Mouse (Mus musculus): ENCODE data around the gene Methig1. TPM values are rescaled to one million over a fixed set of nuclear protein-coding genes. Genes with fewer than 3 reads are reported as not detected.
A peak's percentile ranks its signal among the peaks of the same experiment; 100 is the strongest.
"Not testable (repeated sequence)": the region's sequence is repeated elsewhere in the genome, so short reads cannot be mapped to it uniquely, and the experiment has no call there.

Gene Methig1
- polyA plus RNA-seq, 1 experiment from 2014 or later: 0.18 TPM

- no peak for DNase-seq (ENCODE audit: low spot score)
These were observed 38.6 kb downstream of the Methig1 start for GRCm38 (mm10) chr15:100391599-100391998.

DNA sequence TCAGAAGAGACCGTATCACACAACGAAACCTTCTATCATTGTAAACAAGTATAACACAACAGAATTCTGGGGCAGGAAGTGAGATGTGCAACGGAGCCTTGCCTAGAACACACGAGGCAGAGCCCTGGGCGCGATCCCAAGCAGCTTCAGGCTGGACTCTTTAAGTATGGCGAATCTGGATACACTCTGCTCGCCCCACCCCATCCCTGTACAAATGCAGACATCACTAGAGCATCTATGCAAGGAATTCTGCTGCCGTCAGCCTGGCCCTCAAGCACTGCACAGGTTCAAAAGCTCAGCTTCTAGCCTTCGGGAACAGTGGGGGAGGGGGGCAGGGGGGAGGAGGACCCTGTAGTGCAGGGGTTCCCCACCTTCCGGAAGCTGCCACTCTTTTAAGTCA lies 40.1 kb downstream of the Methig1 start:
- DNase-seq (ENCODE audit: low spot score): no peak

GRCm38 (mm10) chr15:100395561-100395960 lies 42.6 kb downstream of the Methig1 start:
- no peak for DNase-seq (ENCODE audit: low spot score)

- DNase-seq (ENCODE audit: low spot score): no peak
These were observed 47.8 kb downstream of the Methig1 start for GRCm38 (mm10) chr15:100400592-100401250.

DNA sequence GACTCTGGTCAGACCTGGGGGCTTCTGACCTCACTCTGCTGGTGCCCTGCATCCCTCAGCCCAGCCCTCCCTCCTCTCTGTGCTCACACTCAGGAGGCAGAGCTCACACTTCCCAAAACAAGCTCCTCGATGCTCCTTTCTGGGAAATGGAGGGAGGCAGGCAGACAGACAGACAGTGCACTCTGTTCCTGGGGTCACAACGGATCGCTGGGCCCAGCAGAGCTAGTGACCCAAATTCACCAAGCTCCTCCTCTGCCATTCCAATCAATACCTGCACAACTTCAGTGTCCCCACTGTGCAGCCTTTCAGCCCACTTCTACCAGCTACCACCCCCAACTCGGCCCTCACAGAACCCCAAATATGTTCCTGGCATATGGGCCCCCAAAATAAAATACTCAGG lies 48.9 kb downstream of the Methig1 start:
- DNase-seq (ENCODE audit: low spot score): no peak

DNA sequence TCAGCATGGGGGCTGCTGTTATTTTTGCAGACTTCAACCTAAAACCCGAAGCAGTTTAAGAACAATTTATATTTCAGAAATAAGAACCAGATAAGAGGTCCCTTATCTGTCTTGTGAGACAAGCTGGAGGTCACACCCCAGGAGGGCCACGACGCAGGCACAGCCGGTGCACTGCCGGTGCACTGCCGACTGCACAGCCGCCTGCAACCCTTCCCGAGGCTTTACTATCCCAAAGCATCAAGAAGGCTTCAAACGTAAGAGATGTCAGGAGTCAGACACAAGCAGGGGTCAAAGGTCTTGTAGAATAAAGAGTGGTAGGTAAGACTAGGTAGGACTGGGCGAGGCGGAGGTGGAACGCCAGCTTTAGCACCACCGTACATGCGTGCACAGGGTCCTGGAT lies 49.4 kb downstream of the Methig1 start:
- DNase-seq (ENCODE audit: low spot score): no peak

DNA sequence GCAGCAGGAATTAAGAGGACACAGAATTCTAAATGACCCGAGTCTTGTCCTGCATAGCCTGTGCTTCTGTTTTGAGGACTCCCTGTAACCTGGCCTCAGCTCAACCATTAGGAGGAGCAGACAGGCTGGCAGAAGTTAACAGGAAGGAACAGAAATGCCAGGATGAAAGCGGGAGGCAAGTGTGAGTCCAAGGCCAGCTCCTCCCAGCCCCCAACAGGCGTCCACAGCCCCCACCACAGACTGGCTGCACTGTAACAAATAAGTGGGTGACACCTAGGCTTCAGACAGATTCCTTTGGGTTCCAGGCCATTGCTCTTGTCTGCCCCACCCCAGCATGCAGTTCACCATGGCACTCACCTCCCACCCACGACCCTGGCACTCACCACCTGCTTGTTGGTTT lies 49.8 kb downstream of the Methig1 start:
- no peak for DNase-seq (ENCODE audit: low spot score)

DNA sequence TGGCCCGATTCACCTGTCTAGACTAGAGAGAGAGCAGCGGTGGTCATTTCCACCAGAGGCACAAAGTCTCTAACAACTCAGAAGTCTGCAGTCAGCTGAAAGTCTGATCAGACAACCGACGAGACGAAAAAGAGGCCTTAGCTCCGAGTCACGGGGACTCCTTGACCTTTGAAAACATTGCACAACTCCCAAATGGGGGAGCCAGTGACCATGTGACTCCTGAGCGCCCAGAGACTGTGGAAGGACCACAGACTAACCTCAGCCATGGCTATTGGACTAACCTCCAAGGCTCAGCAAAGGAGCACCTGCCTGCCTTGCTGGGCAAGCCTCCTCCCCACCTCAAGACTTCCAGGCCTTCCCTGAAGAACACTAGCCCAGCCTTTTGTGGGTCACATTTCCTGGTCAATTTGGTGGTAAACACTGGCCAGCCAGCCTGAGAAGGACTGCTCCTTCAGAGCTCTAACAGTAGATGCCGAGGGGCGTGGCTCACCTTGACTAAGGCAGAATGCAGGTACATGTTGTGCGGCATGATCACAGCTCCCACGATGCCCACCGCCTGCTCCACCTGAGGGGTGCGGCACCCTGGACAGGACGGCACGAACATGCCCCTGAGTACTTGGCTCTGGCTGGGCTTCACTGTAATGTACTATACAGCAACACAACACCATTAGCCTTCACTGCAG lies 50.5 kb downstream of the Methig1 start:
- DNase-seq (ENCODE audit: low spot score): no peak

GRCm38 (mm10) chr15:100406088-100406487 lies 53.1 kb downstream of the Methig1 start:
- no peak for DNase-seq (ENCODE audit: low spot score)

DNA sequence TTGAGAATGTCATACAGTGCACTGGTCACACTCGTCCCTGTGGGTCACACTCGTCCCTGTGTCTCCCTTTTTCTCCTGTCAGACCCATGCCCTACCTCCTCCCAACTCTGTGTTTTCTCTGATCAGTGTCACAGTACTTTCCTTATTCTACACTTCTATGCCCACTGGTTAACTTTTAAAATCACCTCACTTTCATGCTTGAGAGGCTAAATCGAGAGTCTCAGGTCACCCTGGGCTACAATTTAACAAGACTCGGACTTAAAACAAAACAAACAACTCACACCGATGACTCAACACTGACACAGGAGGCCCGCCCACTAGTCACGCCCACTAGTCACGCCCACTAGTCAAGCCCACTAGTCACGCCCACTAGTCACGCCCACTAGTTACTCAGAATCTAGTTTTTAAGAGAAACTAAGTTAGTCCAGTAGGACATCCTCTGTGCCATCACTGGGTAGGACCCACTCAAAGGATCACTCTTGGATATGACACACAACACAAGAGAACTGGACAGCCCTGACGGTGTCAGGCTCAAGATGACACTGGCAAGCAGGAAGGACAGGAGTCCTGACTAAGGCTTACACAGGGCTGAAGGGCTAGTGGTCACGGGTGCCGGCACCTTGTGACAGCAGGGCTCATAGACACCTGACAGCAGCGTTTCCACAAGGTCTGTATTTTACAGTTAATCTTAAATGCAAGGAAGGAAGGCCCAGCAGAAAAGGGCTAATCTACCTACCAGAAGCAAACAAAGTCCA lies 58.1 kb downstream of the Methig1 start:
- no peak for DNase-seq (ENCODE audit: low spot score)

GRCm38 (mm10) chr15:100411731-100412130 lies 58.8 kb downstream of the Methig1 start:
- DNase-seq (ENCODE audit: low spot score): no peak

DNA sequence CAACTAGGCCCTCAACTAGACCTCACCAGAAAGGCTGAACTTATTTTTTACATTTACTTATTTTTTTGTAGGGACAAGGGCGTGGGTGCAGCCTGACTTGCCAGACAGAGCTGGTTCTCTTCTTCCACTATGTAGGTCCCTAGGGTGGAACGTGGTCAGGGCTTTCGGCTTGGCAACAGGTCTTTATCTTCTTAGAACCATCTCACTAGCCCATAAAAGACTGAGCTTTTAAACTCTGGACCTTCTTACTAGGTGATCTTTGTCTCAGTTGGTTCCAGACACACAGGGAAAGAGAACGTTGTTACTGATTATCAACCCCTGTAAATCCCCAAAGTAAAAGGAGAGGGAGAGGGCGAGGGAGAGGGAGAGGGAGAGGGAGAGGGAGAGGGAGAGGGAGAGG lies 60.4 kb downstream of the Methig1 start:
- DNase-seq (ENCODE audit: low spot score): no peak

- DNase-seq (ENCODE audit: low spot score): peak; percentile 83
These were observed 61.1 kb downstream of the Methig1 start for GRCm38 (mm10) chr15:100414011-100414410.

GRCm38 (mm10) chr15:100414942-100415341 lies 62.0 kb downstream of the Methig1 start:
- no peak for DNase-seq (ENCODE audit: low spot score)

GRCm38 (mm10) chr15:100415684-100416083 lies 62.7 kb downstream of the Methig1 start:
- no peak for DNase-seq (ENCODE audit: low spot score)

DNA sequence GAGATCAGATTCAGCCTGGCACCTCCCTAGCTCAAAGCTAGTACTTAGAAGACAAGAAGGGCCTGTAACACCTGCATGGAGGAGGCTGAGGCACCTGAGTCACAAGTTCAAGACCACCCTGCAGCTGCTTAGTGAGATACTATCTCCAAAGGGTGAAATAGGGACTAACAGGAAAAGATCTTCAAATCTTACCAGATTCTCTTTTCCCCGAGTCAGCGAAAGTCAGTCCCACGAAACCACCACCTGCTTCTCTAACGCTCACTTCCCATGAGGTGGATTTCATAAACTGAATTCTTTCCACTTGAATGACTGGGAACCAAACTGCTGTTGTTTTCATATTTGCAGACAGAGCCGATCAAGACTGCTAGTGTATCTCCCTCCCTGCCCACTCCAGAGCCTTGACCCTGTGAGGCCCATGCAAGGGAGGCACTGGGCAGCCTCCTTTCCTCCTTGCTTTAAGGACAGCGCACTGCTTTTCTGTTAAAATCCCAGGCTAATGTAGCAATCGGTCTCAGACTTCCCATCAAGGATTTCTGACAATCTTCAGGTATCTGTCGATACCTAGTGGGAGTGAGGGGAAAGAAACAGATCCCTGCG lies 65.0 kb downstream of the Methig1 start:
- DNase-seq (ENCODE audit: low spot score): peak; percentile 32

DNA sequence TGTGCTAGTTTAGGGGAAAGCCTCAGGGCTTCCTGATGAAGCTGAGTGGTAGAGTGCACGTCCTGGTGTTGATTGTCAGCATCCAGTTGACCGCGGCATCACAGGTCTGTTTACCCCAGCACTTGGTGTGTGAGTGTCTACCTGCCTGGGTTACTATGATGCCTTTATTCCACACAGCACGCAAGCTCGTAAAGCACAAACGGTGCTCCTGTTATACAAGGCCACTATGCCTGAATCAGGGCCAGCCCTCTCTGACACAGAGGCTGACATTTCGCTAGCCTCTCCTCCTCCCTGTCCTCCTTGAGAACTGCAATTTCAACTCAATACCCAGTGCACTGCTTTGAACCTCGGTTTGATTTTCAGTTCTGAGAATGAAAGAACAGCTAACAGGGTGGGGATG lies 66.4 kb downstream of the Methig1 start:
- DNase-seq (ENCODE audit: low spot score): no peak

GRCm38 (mm10) chr15:100419901-100420745 lies 67.2 kb downstream of the Methig1 start:
- peak; percentile 46 for DNase-seq (ENCODE audit: low spot score)

- no peak for DNase-seq (ENCODE audit: low spot score)
These were observed 68.3 kb downstream of the Methig1 start for GRCm38 (mm10) chr15:100421059-100421757.

DNA sequence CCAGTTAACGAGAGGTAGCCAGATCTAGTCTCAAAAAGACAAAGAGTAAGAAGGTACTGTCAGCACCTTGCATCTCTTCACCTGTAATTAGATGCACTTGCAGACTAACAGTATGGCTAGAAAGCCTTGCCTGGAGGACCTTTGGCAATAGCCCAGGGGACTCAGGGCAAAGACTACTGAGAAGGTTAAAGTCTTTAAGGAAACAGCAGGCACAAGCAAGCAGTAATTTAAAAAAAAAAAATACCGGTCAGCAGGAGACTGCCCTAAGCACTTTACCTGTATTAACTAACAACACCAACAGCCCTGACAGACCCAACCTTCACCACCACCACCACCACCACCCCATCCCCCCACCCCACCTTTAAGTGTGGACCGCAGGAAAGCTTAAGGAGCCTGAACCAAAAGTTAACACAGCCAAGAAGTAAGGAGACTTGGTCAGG lies 68.8 kb downstream of the Methig1 start, which contains the start of gene Gm5475:
Gene Gm5475, plus strand, starts transcription at position 390 of the 440 bp plus-strand sequence.
- DNase-seq (ENCODE audit: low spot score): not testable (repeated sequence)
